Mouse (Mus musculus) lung, adult 2 months (tissue): ENCODE measurements around the gene Anxa4.

Experiments used
- CTCF ChIP-seq: fragments of 200-500 bp; IDR thresholded peaks from 2 replicates; pipeline ENCODE4 v1.5.1; 2011; ENCODE audit warnings: mild to moderate bottlenecking, low read length, control low read depth; ENCODE audit not compliant: insufficient read depth
- POLR2A ChIP-seq: fragments of 200-500 bp; IDR thresholded peaks from 2 replicates; pipeline ENCODE4 v1.6.1; 2011; ENCODE audit warnings: low read depth, mild to moderate bottlenecking, control low read depth, low read length, borderline replicate concordance; ENCODE audit errors: extremely low read depth

- no peak for TF ChIP-seq CTCF
- TF ChIP-seq POLR2A, result no peak
Observed at GRCm38 (mm10) chr6:86767465-86767864, 25.9 kb downstream of the Anxa4 start.
